Mouse (Mus musculus) C2C12 (cell line): ENCODE measurements around the gene Ddx4. TPM values are rescaled to one million over a fixed set of nuclear protein-coding genes. Genes with fewer than 3 reads are reported as not detected.
"Not testable (repeated sequence)": the region's sequence is repeated elsewhere in the genome, so short reads cannot be mapped to it uniquely, and the experiment has no call there.

Source experiments
- H3K27me3 ChIP-seq: one replicate; pipeline ENCODE4 v1.6.1; 2011; ENCODE audit not compliant: control insufficient read depth, insufficient read depth, insufficient read length
- H3K36me3 ChIP-seq: one replicate; pipeline ENCODE4 v1.6.1; 2011; ENCODE audit not compliant: control insufficient read depth, insufficient read depth
- H3K4me3 ChIP-seq: one replicate; pipeline ENCODE4 v1.5.1; 2011; ENCODE audit warnings: mild to moderate bottlenecking, control low read depth; ENCODE audit not compliant: poor library complexity, insufficient read depth, severe bottlenecking
- H3K79me2 ChIP-seq: one replicate; pipeline ENCODE4 v1.6.1; 2011; ENCODE audit not compliant: control insufficient read depth, insufficient read depth
- H3K79me3 ChIP-seq: one replicate; pipeline ENCODE4 v1.6.1; 2011; ENCODE audit warnings: low read depth, control low read depth
- H3ac ChIP-seq: one replicate; pipeline ENCODE3; 2011; ENCODE audit warnings: low read depth; ENCODE audit not compliant: control insufficient read depth, insufficient read length
- CEBPB ChIP-seq: IDR thresholded peaks from one replicate; pipeline ENCODE4 v1.6.1; 2011; ENCODE audit warnings: low read depth, mild to moderate bottlenecking, control low read depth, moderate library complexity
- CTCF ChIP-seq: IDR thresholded peaks from one replicate; pipeline ENCODE4 v1.5.1; 2011; ENCODE audit not compliant: control insufficient read depth, insufficient read depth, insufficient read length
- FOSL1 ChIP-seq: IDR thresholded peaks from one replicate; pipeline ENCODE4 v1.8.0; 2011; ENCODE audit warnings: mild to moderate bottlenecking, low read length; ENCODE audit not compliant: poor library complexity, insufficient read depth, severe bottlenecking
- MAX ChIP-seq: IDR thresholded peaks from one replicate; pipeline ENCODE4 v1.6.1; 2011; ENCODE audit warnings: mild to moderate bottlenecking, control low read depth
- MYOD1 ChIP-seq: IDR thresholded peaks from one replicate; pipeline ENCODE4 v1.6.1; 2011; ENCODE audit warnings: low read depth; ENCODE audit not compliant: control insufficient read depth, insufficient read length
- MYOG ChIP-seq: IDR thresholded peaks from one replicate; pipeline ENCODE4 v1.6.1; 2011; ENCODE audit not compliant: control insufficient read depth, insufficient read length; ENCODE audit errors: extremely low read depth
- USF1 ChIP-seq: IDR thresholded peaks from one replicate; pipeline ENCODE4 v1.6.1; 2011; ENCODE audit warnings: low read depth, mild to moderate bottlenecking, control low read depth, moderate library complexity
- polyA plus RNA-seq: library from polyadenylated mRNA; unstranded; fragments of >200 nt; fragmentation: generic; extraction: Trizol; gene quantifications from one replicate; pipeline ENCODE4 v1.2.1, GENCODE M21; 2012; ENCODE audit warnings: missing spikeins

Ddx4 gene
- polyA plus RNA-seq, 1 experiment: not detected

DNA sequence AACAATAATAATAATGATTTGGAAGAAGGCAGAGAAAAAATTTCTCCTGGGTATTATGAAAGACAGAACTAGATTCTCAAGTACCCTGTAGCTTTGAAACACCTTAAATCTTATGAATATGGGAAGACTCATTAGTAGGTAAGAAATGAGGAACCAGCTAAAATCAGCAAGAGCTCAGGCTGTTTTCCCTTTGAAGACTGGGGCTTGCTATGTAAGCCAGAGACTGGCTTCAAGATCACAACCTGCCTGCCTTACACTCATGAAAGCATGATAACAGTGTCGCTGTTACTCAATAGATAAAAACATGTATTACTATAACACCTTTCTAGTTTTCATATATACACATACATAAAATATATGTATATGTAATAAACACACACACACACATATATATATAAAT, 48.4 kb downstream of the Ddx4 start:
- Histone ChIP-seq H3ac (no peak overlapping the region), H3K36me3 (no peaks in the 10 kb centered on the region), H3K79me2 (no peaks in the 10 kb centered on the region), H3K79me3 (no peaks in the 10 kb centered on the region), H3K27me3 (peaks cover 18% of the 10 kb centered on the region), H3K4me3 (no peak overlapping the region)
- TF ChIP-seq MYOD1 (no peak), USF1 (no peak), CEBPB (no peak), MAX (no peak), FOSL1 (no peak), CTCF (no peak), MYOG (no peak)

DNA sequence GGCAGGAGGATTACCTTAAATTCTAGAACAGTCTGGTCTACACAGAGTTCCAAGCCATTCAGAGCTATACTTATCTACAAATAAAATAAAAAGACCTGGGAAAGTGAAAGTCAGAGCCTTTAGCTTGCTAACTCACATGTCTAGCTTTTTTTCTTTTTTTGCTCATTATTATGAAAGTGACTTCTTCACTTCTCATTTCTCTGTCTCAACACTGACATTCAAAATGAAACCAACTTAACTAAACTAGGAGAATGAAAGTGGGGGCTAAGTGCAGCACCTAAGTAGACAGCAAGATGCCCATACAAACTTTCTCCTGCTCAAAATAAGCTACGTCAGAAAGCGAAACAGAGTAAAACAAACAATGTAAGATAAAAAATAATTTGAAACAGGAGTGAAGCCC, 49.7 kb downstream of the Ddx4 start:
- Histone ChIP-seq H3K27me3 (peaks cover 14% of the 10 kb centered on the region), H3K79me2 (no peaks in the 10 kb centered on the region), H3K79me3 (no peaks in the 10 kb centered on the region), H3K36me3 (no peaks in the 10 kb centered on the region), H3ac (no peak overlapping the region), H3K4me3 (no peak overlapping the region)
- TF ChIP-seq FOSL1: no peak
- no peak for TF ChIP-seq USF1
- TF ChIP-seq CEBPB: no peak
- TF ChIP-seq CTCF: no peak
- TF ChIP-seq MAX: no peak
- no peak for TF ChIP-seq MYOG

DNA sequence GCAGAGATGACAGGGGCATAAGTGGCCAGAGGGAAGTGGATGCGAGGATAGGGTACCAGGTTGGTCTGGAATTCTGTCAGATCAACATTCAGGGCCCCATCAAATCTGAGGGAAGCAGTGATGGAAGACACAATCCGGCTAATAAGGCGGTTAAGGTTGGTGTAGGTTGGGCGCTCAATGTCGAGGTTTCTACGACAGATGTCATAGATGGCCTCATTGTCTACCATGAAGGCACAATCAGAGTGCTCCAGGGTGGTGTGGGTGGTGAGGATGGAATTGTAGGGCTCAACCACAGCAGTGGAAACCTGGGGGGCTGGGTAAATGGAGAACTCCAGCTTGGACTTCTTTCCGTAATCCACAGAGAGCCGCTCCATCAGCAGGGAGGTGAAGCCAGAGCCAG, 58.0 kb downstream of the Ddx4 start, which contains the start of gene Il31ra:
Gene Il31ra, minus strand, starts transcription at position 101 of the 400 bp plus-strand sequence.
- H3K4me3 ChIP-seq, H3K79me3 ChIP-seq, H3K27me3 ChIP-seq, H3ac ChIP-seq, H3K79me2 ChIP-seq, H3K36me3 ChIP-seq: not testable (repeated sequence)

DNA sequence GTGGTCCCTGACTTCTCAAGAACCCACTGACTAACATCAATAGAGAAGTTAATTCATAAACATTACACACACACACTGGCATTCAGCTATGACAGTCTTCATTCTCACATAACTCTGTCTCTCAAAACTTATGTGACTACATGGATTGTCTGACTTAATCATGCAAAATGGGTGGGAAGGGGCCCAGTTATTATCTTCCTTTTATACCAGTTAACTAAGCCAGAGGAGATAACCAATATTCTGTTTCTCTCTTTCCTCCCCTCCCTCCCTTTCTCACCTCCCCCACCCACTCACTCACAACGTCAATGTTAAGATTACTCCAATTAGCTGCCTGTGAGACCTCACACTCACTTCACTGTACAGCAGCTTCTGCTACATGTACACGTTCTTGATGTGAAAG, 62.0 kb downstream of the Ddx4 start:
- H3K36me3 ChIP-seq: no peaks in the 10 kb centered on the region
- no peak overlapping the region for H3K4me3 ChIP-seq
- no peak overlapping the region for H3ac ChIP-seq
- no peaks in the 10 kb centered on the region for H3K79me3 ChIP-seq
- TF ChIP-seq CTCF (no peak), MYOG (no peak), CEBPB (no peak), USF1 (no peak), FOSL1 (no peak), MYOD1 (no peak), MAX (no peak)
- no peaks in the 10 kb centered on the region for H3K79me2 ChIP-seq
- peaks cover 13% of the 10 kb centered on the region for H3K27me3 ChIP-seq

DNA sequence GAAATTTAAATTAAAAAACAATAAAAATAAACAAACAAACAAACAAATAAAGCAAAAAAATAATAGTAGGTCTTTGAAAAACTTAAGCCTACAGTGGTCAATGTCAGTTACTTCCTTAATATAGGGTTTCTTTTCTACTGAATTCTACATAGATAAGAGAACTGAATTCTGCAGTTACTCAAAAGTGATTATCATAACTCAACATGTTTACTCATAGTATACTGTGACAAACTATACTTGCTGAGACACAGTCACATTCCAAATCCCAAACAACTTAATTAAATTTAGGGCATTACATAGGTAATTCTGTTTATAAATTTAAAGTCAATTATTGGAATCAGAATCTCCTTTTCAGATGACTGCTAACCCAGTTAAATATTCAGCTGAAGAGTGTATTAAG, 62.6 kb downstream of the Ddx4 start:
- Histone ChIP-seq H3K79me2 (no peaks in the 10 kb centered on the region), H3K36me3 (no peaks in the 10 kb centered on the region), H3K27me3 (peaks cover 13% of the 10 kb centered on the region), H3ac (no peak overlapping the region), H3K4me3 (no peak overlapping the region), H3K79me3 (no peaks in the 10 kb centered on the region)
- TF ChIP-seq CEBPB (no peak), MAX (no peak), MYOG (no peak), FOSL1 (no peak), CTCF (no peak), MYOD1 (no peak), USF1 (no peak)

DNA sequence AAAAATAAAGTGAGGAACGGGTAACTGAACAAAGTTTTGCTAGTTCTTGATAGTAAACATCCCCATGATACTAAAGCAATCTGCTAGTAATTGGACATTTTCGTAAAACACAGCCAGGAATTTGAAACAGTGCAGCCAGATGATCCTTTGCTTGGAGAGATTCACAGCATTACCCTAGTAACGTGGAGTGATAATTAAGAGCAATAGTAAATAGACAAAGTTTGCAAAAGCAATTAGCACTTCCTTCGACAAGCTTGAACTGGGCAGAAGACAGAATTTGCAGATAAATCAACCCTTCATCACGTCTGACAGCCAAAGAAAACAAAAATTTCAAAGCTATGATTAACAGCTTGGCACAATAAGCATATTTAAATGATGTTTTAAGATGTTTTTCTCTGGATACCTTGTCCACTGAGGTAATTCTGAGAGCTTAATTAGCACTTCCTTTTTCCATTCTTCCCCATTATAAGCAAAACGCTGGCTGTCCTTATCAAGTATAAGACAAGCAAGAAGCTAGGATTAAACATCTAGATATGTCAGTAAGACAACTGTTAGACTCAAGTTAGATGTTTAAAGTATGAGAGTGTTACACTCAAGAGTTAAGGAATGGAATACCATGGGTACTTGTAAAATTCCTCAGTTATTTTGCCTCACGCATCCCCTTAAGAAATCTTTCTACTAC, 67.6 kb downstream of the Ddx4 start:
- Histone ChIP-seq H3K4me3 (no peak overlapping the region), H3K27me3 (peaks cover 22% of the 10 kb centered on the region), H3K36me3 (no peaks in the 10 kb centered on the region), H3ac (no peak overlapping the region), H3K79me2 (no peaks in the 10 kb centered on the region), H3K79me3 (no peaks in the 10 kb centered on the region)
- TF ChIP-seq CEBPB (no peak), USF1 (no peak), FOSL1 (no peak), MAX (no peak), MYOG (no peak), CTCF (no peak), MYOD1 (no peak)
